Mouse (Mus musculus): Measurements from ENCODE around the gene Tas2r143. TPM values are rescaled to one million over a fixed set of nuclear protein-coding genes. Genes with fewer than 3 reads are reported as not detected.

Tas2r143 gene
- polyA plus RNA-seq, 1 experiment from 2014 or later = not detected

DNA sequence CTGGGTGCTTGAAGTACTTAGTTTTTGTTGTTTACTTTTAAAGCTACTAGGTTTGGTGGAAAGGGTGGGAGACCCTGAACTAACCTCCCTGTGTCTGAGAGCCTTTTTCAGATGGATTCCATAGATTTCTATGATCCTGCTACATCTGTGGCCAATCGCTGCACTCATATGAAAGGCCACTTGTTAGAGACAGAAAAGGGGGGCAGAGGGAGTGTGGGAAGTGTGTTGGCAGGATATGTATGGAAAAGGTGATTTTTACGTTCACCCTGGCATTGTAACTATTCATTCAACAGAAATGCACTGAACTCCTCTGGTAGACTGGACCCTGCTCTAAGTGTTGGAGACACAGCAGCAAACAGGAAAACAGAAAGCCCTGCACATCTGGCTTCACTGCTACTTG, 18.8 kb upstream of the Tas2r143 start:
- peaks cover 17% of the 10 kb centered on the region for H3K27me3 ChIP-seq
- H3K36me3 ChIP-seq = no peaks in the 10 kb centered on the region
- no peak overlapping the region for H3K9ac ChIP-seq (replicated peaks)
- WGBS = 46% methylated on average over 2 of the region's 2 CpGs
- H3K27ac ChIP-seq (replicated peaks) = no peak overlapping the region
- ATAC-seq (ENCODE audit: low FRiP score, low read depth) = no peak
- H3K9me3 ChIP-seq = no peaks in the 10 kb centered on the region
- no peak overlapping the region for H3K4me3 ChIP-seq
- 0 out of 2 replicates have a peak, but pooled peaks cover 3% of the 10 kb centered on the region for H3K4me1 ChIP-seq
- no peak overlapping the region for H3K4me2 ChIP-seq (replicated peaks)

DNA sequence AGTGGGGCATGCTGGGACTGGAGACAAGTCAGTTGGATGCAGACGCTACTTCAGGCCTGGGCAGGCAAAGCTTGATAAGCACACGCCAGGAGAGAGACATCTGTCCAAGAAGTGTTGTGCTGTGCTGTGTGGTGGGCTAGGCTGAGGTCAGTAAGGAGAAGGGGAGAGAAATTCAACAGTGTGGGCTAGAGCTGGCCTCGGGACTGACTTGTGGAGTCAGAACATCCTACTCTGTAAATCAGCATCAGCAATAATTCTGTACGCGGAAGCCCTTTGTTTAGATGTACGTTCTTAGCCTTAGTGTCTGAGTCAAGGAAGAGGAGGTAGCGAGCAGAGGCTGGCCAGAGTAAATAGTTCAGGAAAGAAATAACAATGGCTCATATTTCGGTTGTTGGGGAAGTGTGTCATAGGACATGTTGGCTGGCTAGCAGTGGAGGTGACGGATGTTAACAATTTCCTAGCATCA, 18.1 kb upstream of the Tas2r143 start:
- Histone ChIP-seq H3K4me1 (0 out of 2 replicates have a peak, but pooled peaks cover 3% of the 10 kb centered on the region), H3K9me3 (no peaks in the 10 kb centered on the region), H3K27me3 (peaks cover 10% of the 10 kb centered on the region; the same call in 1 of the 2 replicates), H3K4me3 (no peak overlapping the region), H3K36me3 (no peaks in the 10 kb centered on the region), H3K27ac (replicated peaks) (no peak overlapping the region), H3K9ac (replicated peaks) (no peak overlapping the region), H3K4me2 (replicated peaks) (no peak overlapping the region)
- ATAC-seq (ENCODE audit: low FRiP score, low read depth) = no peak
- 81% methylated on average over 9 of the region's 9 CpGs for WGBS

DNA sequence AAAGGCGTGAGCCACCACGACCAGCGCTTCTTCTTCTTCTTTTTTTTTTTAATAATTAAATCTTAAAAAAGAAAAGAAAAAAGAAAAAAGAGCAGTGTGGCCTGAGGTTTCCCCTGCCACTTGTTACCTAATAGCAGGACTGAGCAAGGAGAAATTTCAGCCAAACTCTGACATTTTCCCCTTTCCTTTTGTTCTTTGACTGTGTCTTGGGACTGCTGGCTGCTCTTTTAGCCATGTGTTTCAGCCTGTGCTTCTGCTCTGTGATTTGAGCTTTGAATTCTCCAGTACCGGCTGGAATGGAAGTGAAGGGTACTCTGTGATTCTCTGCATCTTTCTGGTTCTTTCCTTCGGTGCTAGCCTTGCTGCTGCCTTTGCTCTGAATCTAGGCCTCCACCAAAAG, 16.7 kb upstream of the Tas2r143 start:
- 0 out of 2 replicates have a peak, but pooled peaks cover 3% of the 10 kb centered on the region for H3K4me1 ChIP-seq
- no peak overlapping the region for H3K9ac ChIP-seq (replicated peaks)
- H3K4me3 ChIP-seq = no peak overlapping the region
- WGBS = 88% methylated on average over 5 of the region's 5 CpGs
- no peak overlapping the region for H3K4me2 ChIP-seq (replicated peaks)
- no peaks in the 10 kb centered on the region for H3K9me3 ChIP-seq
- ATAC-seq (ENCODE audit: low FRiP score, low read depth) = no peak
- peaks cover 9% of the 10 kb centered on the region; the same call in 1 of the 2 replicates for H3K27me3 ChIP-seq
- no peak overlapping the region for H3K27ac ChIP-seq (replicated peaks)
- H3K36me3 ChIP-seq = no peaks in the 10 kb centered on the region

DNA sequence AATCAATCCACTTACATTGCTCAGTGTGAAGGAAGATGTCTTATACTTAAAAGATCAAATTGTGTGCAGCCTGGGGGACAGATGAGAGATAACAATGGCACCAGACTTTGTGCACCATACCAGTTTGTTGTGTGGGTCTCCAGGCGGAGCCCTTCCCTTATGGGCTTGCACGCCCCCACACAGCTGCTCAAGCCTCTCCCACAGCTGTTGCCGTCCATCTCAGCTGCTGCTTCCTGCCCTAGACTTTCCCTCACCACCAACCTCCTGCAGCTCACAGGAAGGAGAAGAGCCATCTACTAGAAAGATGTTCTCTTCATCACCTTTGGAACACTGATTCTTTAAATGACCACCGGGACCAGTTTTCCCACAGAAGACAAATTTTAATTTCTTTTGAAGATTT, 14.4 kb upstream of the Tas2r143 start:
- no peak for ATAC-seq (ENCODE audit: low FRiP score, low read depth)
- Histone ChIP-seq H3K36me3 (no peaks in the 10 kb centered on the region), H3K4me2 (replicated peaks) (no peak overlapping the region), H3K4me1 (0 out of 2 replicates have a peak, but pooled peaks cover 2% of the 10 kb centered on the region), H3K27me3 (0 out of 2 replicates have a peak, but pooled peaks cover 6% of the 10 kb centered on the region), H3K27ac (replicated peaks) (no peak overlapping the region), H3K9me3 (no peaks in the 10 kb centered on the region), H3K9ac (replicated peaks) (no peak overlapping the region), H3K4me3 (no peak overlapping the region)
- 88% methylated on average over 4 of the region's 4 CpGs for WGBS

DNA sequence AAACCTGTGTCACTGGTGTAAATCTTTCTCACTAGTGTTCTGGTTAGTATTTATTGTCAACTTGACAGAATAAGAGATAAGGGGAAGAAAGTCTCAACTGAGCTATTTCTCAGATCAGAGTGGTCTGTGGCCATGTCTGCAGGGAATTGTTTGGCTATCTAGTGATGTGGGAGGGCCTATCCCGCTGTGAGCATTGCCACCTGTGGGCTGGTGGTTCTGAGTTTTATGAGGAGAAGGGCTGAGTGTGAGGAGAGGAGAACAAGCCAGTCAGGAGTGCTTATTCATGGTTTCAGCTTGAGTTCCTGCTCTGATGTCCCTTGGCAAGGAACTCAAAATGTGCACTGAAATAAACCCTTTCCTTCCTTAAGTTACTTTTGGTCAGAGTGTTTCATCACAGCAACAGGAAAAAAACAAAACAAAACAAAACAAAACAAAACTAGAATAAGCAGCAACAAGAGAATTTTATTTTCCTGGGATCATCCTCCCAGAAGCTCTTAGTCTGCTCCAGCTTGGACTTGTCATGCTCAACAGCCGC, 8.2 kb upstream of the Tas2r143 start:
- no peaks in the 10 kb centered on the region for H3K9me3 ChIP-seq
- no peak overlapping the region for H3K9ac ChIP-seq (replicated peaks)
- no peaks in the 10 kb centered on the region for H3K4me1 ChIP-seq
- no peaks in the 10 kb centered on the region for H3K36me3 ChIP-seq
- 54% methylated on average over 2 of the region's 2 CpGs for WGBS
- ATAC-seq (ENCODE audit: low FRiP score, low read depth) = no peak
- no peak overlapping the region for H3K4me3 ChIP-seq
- H3K4me2 ChIP-seq (replicated peaks) = no peak overlapping the region
- H3K27ac ChIP-seq (replicated peaks) = no peak overlapping the region
- H3K27me3 ChIP-seq = no peaks in the 10 kb centered on the region

DNA sequence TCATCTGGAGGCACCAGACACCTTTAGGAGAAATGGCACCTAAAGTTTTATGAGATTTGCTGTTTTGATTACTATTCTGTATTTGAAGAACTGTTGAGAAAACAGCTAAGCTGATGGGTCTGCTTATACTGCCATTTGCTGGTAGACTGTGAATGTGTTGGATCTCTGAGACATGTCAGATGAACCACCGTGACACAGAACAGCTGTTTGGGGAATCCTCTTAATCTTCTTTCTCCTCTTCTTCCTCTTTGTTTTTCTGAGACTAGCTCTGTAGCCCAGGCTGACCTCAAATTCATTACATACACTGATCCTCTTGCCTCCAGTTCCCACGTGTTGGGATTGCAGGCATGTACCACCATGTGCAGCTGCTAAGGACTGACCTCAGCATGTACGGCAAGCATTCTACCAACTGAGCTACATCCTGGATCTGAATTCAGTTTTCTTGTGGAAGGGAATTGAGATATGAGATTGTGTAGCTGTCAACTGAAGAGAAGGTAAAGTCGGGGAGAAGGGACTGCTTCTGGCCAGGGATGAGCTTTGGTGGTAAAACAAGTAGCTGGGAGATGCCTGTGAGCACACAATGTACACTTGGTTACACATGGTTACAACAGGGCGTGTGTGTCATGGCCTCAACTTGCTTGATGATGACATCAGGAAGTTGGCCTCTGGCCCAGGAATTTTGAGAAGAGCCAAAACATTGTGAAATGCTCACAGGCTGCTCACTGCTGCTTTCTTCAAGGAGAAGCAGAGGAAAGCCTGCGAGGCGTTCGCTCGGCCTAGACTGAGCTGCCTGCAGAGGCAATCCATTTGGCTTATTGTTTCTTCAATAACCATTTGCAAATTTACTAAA, 3.9 kb upstream of the Tas2r143 start:
- ATAC-seq (ENCODE audit: low FRiP score, low read depth) = no peak
- Histone ChIP-seq H3K4me2 (replicated peaks) (no peak overlapping the region), H3K27me3 (no peaks in the 10 kb centered on the region), H3K4me3 (no peak overlapping the region), H3K4me1 (no peaks in the 10 kb centered on the region), H3K36me3 (no peaks in the 10 kb centered on the region), H3K9ac (replicated peaks) (no peak overlapping the region), H3K27ac (replicated peaks) (no peak overlapping the region), H3K9me3 (no peaks in the 10 kb centered on the region)
- WGBS = 76% methylated on average over 9 of the region's 9 CpGs

DNA sequence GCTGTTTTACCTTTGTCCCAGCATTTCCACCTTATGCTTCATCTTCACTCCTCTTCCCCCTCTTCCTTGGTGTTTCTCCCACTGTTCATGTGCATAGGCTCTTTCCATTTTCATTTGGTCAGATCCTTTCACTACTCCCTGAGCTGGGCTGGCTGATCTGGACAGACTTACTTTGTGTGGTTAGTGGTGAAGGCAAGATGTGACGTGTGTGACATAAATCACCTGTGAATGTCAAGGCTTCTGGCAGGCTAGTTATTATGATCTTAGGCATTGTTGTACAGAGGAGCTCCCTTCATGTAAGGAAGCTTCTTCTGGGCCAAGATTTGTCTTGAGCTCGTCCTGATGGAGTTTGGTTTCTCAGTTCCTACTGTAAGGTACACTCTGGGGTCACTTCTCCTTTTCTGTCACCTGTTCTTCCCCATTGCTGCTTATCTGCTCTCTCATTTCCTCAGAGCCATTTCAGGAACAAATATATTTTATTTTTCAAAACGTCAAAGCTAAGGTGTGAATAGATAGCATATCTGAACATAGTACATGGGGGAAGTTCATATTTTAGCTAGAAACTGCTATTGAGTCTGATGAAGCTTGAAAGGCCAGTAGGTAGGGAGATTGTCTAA, 2.9 kb upstream of the Tas2r143 start:
- H3K9me3 ChIP-seq = no peaks in the 10 kb centered on the region
- H3K36me3 ChIP-seq = no peaks in the 10 kb centered on the region
- WGBS = 67% methylated on average over 3 of the region's 3 CpGs
- no peaks in the 10 kb centered on the region for H3K4me1 ChIP-seq
- H3K4me2 ChIP-seq (replicated peaks) = no peak overlapping the region
- H3K4me3 ChIP-seq = no peak overlapping the region
- H3K9ac ChIP-seq (replicated peaks) = no peak overlapping the region
- no peak for ATAC-seq (ENCODE audit: low FRiP score, low read depth)
- no peak overlapping the region for H3K27ac ChIP-seq (replicated peaks)
- no peaks in the 10 kb centered on the region for H3K27me3 ChIP-seq

DNA sequence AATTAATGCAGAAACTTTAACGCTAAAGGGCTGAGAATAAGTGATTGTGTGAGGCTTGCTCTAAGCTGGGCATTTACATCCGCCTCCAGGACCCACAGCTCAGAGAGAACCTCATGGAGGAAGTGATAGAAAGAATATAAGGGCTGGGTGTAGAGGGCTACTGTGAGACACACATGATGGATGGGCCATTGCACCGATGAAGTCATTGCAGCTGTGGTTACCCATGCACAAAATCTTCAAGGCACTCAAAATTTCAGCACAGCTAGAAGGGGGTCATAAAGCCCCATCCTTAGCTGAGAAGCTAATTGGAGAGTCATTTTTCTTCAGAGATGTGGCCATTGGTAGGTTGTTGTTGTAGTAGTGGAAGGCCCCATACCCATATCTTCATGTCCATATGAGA, 1.8 kb upstream of the Tas2r143 start:
- 89% methylated on average over 3 of the region's 3 CpGs for WGBS
- Histone ChIP-seq H3K4me3 (no peak overlapping the region), H3K36me3 (no peaks in the 10 kb centered on the region), H3K9ac (replicated peaks) (no peak overlapping the region), H3K4me2 (replicated peaks) (no peak overlapping the region), H3K9me3 (no peaks in the 10 kb centered on the region), H3K27ac (replicated peaks) (no peak overlapping the region), H3K27me3 (no peaks in the 10 kb centered on the region), H3K4me1 (no peaks in the 10 kb centered on the region)
- ATAC-seq (ENCODE audit: low FRiP score, low read depth) = no peak

DNA sequence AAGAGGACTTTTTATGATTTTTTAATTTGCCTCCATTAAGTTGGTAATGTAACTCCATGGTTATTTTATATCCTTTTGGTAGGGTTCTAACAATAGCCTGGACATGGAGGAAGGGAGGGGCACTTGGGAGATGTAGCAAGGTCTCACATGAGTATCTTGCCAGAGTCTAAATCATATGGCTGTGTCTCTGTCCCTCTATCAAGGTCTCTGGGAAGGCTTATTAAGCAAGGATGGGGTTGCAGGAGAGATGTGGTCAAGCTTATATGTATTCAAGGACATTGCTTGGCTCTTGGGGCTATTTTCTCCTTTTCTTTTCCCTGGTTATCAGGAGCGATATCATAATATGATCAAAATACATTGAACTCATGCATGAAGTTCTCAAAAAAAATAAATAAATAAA, 1.0 kb upstream of the Tas2r143 start:
- Histone ChIP-seq H3K27ac (replicated peaks) (no peak overlapping the region), H3K27me3 (no peaks in the 10 kb centered on the region), H3K36me3 (no peaks in the 10 kb centered on the region), H3K4me3 (no peak overlapping the region), H3K4me1 (no peaks in the 10 kb centered on the region), H3K4me2 (replicated peaks) (no peak overlapping the region), H3K9ac (replicated peaks) (no peak overlapping the region), H3K9me3 (no peaks in the 10 kb centered on the region)
- WGBS = 95% methylated on average over 1 of the region's 1 CpGs
- no peak for ATAC-seq (ENCODE audit: low FRiP score, low read depth)

DNA sequence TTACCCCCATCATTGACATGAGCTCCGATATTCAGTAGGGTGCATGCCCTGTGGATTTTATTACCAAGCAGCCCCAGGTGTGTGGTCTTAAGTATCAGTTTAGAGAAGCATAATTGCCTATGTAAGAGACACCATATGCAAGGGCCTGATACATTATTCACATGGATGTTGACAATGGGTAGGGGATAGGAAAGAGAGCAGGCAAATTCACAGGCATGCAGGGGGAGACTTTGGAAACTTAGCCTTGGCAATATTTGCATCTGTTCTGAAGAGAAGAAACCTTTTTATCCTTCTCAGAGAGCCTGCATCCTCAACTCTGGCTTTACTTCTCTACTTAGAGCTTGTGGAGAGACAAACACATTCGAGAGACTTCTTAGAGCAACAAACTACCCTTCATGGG, 5.1 kb downstream of the Tas2r143 start, which contains the start of gene Tas2r135:
Gene Tas2r135, plus strand, starts transcription at position 301 of the 400 bp plus-strand sequence.
- Histone ChIP-seq H3K36me3 (no peaks in the 10 kb centered on the region), H3K4me2 (replicated peaks) (no peak within 1 kb of the TSS), H3K9ac (replicated peaks) (no peak within 1 kb of the TSS), H3K27me3 (no peaks in the 10 kb centered on the region), H3K9me3 (no peaks in the 10 kb centered on the region), H3K4me3 (no peak within 1 kb of the TSS), H3K4me1 (no peaks in the 10 kb centered on the region), H3K27ac (replicated peaks) (no peak within 1 kb of the TSS)
- no peak for ATAC-seq (ENCODE audit: low FRiP score, low read depth)
- 86% methylated on average over 2 of the region's 2 CpGs for WGBS

DNA sequence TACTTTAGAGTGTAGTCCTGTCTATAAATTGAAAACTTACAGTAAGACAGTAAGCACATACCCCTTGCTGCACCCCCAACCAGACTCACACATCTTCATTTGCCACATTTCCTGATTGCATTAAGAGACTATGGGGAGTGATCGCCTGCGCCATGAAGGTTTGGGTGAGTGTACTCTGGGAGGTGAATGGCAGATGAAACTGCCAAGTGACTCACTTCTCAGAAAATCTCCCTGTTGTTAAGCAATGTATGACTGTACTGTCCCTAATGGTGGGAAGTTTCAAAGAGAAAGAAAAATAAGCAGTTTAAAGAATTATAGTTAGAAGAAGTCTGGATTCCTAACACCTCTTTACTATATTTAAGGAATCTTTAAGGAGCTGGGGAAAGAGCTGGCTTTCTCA, 19.4 kb downstream of the Tas2r143 start:
- no peaks in the 10 kb centered on the region for H3K27me3 ChIP-seq
- H3K4me1 ChIP-seq = no peaks in the 10 kb centered on the region
- no peak overlapping the region for H3K4me2 ChIP-seq (replicated peaks)
- H3K27ac ChIP-seq (replicated peaks) = no peak overlapping the region
- no peak overlapping the region for H3K4me3 ChIP-seq
- no peaks in the 10 kb centered on the region for H3K36me3 ChIP-seq
- H3K9ac ChIP-seq (replicated peaks) = no peak overlapping the region
- H3K9me3 ChIP-seq = no peaks in the 10 kb centered on the region
- WGBS = 90% methylated on average over 2 of the region's 2 CpGs
- ATAC-seq (ENCODE audit: low FRiP score, low read depth) = no peak

DNA sequence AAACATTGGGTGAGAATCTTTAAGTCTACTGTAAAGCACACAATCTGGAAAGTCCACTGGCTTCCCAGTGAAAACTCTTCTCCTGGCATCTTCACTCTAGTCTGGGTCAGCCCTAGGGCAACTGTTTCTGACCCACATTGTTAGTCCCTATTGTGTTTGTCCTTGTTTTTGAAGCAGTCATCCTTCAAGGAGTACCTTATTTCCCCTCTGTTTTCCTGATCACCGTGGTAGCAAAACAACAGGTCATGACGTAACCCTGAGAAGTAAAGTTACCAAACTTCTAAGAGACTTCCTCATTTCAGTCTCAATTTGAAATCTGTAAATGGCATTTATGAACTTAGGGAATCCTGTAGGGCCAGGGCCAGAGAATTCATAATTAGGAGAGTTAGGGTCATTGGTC, 21.4 kb downstream of the Tas2r143 start:
- no peaks in the 10 kb centered on the region for H3K36me3 ChIP-seq
- H3K4me1 ChIP-seq = no peaks in the 10 kb centered on the region
- no peak overlapping the region for H3K4me2 ChIP-seq (replicated peaks)
- no peaks in the 10 kb centered on the region for H3K9me3 ChIP-seq
- no peaks in the 10 kb centered on the region for H3K27me3 ChIP-seq
- no peak for ATAC-seq (ENCODE audit: low FRiP score, low read depth)
- H3K27ac ChIP-seq (replicated peaks) = no peak overlapping the region
- no peak overlapping the region for H3K4me3 ChIP-seq
- H3K9ac ChIP-seq (replicated peaks) = no peak overlapping the region
- WGBS = 78% methylated on average over 2 of the region's 2 CpGs
